Mouse (Mus musculus): ENCODE measurements around the gene Map2k6.

DNA sequence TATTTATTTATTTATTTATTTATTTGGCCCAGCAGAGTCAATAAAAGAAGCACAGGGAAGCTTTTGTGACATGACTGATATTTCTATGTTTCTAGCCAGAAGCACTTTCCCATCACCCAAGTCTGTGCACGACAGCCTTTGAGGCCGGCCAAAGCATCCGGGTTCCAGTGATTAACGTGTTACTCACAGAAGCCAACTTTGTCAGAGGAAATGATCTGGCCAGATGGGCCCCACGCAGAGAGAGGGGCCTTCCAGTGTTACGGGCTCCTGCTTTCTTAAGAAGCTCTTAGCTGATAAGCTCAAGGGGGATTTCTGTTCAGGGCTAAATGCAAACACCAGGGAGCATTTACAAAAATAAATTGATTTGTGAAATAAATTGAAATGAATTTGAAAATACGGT is 40.4 kb downstream of the Map2k6 start:
- no peak for TF ChIP-seq CTCF (IDR thresholded peaks at IDR 0.05; ENCODE audit: low read depth)
- no peak for TF ChIP-seq EP300 (IDR thresholded peaks at IDR 0.05; ENCODE audit: low read depth)
